Mouse (Mus musculus) spleen, adult 18-20 months (tissue): ENCODE results near the gene Mtf1.

Experiments
- DNase-seq, 2 experiments: peaks; one replicate each; pipeline ENCODE4 v3.0.0; 2022; ENCODE audit warnings: mixed read lengths in 2 of 2

Gene Mtf1

DNA sequence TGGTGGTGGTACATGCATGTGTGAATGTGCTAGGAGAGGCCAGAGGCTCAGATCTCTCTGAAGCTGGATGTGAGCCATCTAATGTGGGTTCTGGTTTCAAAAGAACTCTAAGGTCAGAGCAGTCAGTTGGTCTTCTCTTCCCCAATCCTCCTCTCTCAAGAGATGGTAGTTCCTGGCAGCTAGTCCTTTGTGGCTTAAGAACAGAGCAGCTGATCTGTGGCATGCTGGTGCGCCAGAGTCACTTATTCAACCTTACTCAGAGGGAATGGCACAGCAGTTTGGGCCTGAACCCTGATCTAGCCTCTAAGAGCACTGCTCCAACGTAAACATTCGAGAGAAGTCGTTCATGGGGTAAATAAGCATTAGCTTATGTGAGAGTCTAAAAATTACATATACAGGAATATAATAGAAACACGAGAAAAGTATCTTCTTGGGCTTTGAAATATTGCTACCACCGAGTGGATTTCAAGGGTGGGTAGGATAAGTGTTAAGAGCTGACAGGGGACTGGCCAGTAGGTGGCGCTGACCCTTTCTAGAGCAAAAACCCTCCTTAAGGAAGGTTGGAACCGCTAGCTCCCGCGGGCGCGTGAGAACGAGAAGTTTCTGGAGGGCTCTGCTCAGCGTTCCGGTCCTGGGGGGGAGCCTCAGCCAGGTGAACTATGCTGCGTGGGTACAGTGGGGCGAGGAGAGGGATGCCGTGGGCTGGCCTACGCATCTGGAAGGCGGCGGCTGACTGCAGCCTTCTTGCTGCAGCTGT, at the start of gene Mtf1:
TSS of gene Mtf1 (plus strand) at position 553 of the 757 bp plus-strand sequence.
- DNase-seq = peak; percentile 68 to 87

DNA sequence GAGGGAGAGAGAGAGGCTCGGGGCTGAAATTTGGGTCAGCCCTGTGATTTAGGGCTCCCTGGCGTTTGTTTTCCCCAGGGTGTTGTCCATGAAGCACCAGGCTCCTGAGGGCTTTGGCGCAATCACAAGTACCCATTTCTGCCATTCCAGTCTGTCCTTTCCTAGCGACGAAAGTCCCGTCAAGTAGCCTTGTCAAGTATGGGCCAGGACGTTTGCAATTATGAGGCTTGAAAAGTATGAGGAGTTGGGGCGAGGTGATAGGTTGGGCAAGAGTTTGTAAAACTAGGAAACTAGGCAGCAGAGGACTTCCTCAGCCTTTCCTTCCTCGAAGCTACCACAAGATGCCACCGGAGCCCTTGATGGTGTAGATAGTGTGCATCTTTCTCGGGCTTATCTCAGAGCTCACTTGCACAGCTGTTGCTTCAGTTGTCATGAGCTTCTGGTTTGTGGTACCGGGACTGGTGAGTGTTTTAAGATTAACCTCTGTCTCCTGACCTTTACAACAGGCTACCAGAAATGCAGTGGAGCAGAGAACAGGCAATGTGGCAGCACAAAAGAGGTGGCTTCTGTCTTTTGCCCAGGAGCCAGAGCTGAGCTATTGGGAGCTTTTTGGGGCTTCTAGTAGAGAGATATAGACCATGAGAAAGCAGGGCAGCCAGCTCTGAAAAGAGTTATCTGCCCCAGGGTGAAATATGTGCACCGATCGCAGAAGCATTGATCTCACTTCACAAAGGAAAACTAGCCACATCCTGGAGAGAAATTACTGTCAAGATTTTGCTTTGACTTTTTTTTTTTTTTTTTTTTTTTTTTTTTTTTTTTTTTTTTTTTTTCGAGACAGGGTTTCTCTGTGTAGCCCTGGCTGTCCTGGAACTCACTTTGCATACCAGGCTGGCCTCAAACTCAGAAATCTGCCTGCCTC, 49.4 kb upstream of the Mtf1 start:
- no peak for DNase-seq

DNA sequence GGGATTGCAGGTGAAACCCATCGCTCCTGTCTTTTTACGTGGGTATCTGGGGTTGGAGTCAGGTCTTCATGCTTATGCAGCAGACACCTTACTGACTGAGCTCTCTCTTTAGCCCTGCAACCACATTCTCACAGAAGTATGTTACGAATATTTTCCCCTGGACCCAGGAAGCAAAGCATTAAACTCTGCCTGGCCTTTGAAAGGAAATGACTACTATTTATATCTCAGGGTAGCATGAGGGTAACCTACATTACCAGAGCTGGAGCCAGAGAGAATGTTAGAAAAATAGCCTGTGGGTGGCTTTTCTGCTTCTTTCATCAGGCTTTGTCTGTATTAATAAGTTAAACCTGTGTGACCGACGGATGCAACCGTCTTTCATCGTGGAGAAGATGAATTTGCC, 46.4 kb upstream of the Mtf1 start:
- no peak for DNase-seq

DNA sequence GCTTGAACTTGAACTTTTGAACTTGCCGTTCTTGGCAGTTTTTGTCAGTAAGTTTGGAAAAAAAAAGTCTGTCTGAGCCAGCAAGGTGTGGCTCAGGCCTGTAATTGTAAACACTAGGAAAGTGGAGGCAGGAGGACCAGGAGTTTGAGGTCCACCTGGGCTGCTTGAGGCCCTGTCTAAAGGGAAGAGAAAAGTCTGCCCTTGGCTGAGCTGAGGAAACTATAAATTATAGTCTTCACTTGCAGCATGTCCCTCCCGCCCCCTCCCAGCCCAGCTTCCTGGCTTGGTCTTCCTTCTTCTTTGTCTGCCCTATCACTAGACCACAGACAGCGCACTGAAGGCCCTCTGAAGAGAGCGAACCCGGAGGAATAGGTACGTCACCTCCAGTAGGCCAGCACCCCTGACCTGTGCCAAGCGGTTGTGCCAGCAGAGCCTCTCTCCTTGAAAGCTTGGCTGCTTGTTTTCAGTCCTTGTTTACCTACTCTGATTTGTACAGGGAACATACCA, 42.5 kb upstream of the Mtf1 start:
- DNase-seq = no peak

DNA sequence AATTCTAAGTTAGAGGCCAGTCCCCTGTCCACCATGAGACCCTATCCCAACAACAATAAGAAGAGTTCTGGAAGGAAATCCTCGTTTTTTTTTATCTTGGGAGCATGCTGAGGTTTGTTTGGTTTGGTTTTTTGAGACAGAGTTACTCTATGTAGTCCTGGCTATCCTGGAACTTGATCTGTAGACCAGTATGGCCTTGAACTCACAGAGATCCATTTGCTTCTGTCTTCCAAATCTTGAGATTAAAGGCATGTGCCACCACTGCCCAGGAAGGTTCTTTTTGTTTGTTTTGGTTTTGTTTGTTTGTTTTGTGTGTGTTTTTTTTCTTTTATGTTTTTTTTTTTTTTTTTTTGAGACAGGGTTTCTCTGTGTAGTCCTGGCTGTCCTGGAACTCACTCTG, 40.7 kb upstream of the Mtf1 start:
- no peak for DNase-seq

DNA sequence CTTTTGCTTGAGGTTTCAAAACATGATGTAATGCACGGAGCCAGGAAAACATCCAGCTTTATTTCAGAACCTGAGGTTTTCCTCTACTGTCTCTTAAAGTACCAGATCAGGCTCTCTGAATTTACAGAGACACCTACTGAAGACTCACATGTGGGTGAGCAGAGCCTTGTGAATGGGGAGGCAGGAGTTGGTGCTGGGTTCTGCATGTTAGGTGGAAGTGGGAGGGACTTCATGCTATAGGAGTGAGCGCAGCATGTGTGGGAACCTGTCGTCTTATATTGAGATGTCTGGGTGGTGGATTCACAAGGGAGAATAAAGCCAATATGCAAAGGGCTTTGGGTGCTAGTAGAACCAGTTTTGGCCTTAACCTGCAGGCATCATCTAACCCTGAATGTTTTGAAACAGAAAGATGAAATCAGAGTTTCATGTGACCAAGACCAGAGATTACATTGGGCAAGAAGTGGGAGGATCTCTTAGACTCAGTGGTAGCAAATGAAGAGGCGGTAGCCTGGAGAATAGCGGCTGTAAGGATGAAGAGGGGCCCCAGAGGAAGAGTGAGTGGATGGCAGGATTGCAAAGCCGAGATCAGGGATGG, 38.9 kb upstream of the Mtf1 start:
- DNase-seq = no peak

DNA sequence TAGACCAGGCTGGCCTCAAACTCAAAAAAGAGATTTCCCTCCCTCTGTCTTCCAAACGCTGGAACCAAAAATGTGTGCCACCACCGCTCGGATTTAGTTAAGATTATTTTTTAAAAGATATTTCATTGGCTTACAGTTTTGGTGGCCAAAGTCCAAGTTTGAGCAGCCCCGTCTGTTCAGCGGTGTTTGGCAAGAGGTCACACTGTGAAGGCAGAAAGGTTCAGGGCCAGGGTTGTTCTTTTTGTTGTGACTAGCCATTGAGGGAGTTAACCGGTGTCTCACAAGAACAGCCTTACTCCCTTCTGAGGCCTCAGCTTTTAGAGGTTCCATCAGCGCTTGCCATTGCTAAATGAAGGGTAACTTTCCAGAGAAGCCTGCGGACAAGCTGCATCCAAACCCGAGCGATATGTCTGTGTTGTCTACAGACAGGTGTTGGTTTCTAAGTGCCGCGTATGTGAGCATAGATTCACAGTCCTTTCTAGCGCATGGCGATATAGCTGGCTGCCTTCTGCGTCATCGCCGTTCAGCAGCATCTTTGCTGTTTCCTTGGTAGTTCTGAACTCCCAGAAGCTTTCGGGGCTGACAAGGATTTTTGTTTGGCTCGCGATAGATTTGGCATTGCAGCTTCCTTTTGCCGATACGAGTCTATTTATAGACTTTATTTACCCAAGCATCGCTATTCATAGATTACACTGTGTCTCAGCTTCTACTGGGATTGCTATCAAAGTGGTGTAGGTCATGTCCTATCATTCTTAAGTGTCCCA, 35.9 kb upstream of the Mtf1 start:
- no peak for DNase-seq

DNA sequence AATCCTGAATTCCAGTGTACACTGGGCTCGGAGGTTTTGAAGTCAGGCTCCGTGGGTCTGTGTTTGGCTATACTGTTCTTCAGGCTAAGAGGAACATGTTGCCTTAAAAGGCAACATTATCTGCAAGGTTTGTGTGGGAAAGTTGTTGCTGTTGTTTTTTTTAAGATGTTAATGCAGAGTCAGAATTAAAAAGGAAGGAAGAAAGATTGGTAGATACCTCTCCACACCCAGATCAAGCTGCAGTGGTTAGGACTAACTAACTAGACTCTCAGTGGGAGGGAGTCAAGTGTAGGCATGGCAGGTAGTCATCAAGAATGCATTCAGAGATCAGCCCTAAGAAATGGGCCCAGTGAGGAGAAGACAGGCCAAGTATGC, 35.4 kb upstream of the Mtf1 start:
- DNase-seq = no peak

DNA sequence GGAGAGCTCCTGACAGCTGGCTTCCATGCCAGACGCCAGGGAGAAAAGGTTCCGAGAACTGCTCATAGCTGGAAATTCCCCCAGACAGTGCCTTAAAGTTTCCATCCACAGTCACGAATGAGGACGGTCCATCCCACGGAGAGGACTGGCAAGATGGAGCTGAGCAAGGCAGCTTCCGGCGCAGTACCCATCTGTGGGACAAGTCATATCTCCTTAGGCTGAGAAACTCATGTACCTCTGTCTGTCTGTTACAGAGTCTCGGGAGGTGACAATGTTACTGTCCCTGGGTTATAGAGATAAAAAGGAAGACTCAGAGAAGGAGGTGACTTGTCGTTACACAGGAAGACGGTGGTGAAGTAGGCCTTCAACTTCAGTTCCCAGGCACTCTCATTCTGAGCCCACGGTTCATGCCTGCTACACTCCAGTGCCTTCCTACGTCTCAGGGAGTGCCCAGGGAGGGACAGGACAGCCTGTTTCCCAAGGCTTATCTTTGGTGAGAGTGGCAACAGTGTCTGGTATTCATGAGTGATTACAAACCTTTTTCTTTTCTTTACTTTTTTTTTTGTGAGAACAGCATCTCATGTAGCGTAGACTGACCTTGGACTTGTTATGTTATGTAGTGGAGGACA, 32.8 kb upstream of the Mtf1 start:
- no peak for DNase-seq

DNA sequence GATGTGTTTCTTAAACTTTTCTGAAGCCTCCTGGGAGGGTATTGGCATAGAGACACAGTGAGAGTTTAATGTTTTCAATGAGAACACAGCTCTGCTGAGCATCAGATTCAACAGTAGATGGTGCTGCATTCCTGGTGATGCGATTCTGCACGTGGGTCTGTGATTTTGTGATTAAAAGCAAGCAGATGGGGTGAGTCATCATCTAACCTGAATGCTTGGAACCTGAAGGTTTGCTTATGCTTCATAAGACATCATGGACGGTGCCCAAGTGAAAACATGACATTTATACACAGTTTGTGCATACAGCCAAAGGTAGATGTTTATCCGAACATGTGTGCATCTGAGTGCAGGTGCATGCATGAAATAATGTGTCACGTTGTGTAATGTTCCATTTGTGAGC, 31.3 kb upstream of the Mtf1 start:
- DNase-seq = no peak

DNA sequence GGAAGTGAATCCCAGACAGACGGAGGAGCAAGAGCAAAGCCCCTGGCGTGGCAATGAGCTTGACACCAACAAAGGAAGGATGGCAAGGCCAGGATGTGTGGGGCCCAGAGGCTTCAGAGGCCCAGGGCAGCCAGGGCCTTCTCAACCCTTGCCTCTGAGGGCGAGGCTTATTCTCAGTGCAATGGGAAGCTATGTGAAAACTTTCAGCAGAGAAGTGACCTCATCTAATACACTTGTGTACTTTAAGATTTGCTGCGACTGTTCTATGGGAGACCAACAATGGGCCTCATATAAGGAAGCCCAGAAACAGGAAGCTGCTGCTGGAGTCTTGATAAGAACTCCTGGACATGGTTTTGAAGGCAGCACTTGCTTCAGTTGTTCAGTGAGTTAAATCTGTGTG, 29.8 kb upstream of the Mtf1 start:
- no peak for DNase-seq

DNA sequence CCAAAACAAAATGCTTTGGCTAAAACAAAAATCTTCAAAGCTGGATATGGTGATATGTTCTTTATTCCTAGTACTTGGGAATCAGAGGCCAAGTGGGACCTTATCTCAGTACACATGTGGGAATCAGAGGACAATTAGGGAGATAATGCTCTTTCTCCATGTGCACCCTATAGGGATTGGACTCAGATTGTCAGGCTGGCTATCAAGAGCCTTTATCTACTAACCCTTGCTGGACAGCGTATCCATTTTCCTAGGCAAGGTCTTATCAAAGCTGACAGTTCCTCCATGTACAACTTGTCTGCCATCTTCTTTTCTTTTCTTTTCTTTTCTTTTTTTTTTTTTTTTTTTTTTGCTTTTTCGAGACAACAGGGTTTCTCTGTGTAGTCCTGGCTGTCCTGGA, 28.5 kb upstream of the Mtf1 start:
- DNase-seq = no peak

DNA sequence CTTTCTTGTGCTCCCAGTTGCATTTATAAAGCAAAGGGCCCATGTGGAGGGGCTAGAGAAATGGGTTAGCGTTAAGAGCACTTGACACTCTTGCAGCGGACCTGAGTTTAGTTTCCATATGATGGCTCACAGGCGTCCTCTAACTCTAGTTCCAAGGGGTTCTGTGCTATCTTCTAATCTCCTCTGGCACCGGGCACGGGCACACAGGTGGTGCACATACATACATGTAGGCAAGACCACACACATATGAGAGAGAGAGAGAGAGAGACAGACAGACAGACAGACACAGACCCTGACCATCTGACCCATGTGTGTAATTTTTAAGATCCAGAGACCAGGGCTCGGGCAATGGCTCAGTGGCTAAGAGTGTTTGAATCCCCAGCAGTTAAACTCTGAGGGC, 27.9 kb upstream of the Mtf1 start:
- no peak for DNase-seq

DNA sequence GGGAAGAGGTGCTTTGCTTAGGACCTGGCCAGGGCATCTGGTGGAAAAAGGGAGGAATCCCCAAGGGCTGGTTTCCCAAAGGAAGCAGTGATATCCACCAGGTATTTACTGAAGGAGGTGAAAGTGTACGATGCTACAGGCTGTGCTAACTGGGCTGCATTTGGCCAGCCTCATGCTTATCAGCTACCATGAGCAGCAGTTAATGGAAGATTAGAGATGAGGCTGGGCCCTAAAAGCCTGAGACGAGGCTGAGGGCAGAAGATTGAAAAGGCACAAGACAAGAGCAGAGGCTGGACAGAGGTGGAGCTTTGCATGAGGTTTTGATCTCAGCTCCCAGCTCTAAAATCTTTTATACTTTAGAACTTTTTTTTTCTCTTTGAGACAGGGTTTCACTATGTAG, 27.5 kb upstream of the Mtf1 start:
- no peak for DNase-seq

DNA sequence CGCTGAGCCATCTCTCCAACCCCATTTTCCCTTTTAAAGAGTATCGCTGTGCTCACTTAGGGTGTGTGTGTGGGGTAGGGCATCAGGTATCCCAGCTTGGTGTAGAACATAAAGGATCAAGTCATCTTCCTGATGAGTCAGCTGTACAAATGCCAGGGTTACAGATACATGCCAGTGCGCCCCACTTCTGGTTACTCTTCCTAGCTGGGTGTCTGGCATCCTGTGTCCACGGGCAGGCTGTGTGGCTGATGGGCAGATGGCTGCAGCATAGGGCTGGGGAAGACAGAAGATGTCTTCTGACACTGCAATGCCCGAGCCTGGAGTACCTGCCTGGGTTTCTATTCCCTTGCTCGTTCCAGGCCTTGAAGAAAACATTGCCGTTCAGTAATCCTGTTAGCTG, 20.5 kb upstream of the Mtf1 start:
- no peak for DNase-seq

DNA sequence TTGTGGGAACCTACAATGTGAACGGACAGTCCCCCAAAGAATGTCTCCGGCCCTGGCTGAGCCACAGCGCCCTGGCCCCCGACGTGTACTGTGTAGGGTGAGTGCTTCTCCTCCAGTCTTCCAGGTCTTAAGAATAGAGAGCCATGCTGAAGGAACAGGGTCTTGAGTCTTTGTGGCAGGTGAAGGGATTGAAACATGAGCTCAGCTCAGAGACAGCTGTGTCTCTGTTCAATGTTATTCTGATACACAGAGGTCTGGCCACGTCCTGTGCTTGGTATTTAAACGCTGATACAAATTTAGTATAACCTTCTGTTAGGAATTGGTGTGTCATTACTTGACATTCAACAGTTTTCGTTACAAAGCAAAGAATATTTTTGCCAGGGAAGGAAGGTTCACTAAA, 19.5 kb upstream of the Mtf1 start:
- DNase-seq = no peak

DNA sequence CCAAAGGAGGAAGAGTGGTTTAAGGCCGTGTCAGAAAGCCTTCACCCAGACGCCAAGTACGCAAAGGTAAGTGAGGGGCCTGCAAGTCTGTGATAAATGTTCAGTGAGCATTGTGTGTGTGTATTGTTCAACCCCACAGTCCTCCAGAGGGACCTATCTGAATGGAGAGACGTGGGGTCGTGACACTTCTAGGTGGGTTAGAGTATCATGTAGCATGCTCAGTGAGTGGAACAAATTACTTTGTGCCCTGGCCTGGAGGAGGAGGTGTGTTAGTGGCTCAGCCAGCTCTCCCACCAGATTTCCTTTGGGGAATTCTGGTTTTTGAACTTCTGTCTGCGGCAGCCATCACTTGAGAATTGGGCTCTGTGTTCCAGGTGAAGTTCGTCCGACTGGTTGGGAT, 18.0 kb upstream of the Mtf1 start:
- DNase-seq = no peak

DNA sequence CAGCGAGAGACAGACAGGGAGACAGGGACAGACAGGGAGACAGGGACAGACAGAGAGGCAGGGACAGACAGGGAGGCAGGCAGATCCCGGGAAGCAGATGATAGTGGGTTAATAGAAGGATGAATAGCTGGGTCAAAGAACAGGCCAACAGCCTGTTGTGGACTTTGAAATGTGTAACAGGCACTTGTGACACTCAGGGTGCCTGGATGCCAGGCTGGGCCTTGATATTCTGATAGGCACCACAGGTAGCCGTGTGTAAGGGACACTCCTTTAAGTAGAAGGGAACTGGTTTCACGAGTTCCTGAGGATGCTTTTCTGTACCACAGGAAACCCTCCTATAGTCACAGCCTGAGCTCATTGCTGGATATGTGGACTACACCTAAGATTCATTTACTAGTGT, 11.9 kb upstream of the Mtf1 start:
- no peak for DNase-seq

DNA sequence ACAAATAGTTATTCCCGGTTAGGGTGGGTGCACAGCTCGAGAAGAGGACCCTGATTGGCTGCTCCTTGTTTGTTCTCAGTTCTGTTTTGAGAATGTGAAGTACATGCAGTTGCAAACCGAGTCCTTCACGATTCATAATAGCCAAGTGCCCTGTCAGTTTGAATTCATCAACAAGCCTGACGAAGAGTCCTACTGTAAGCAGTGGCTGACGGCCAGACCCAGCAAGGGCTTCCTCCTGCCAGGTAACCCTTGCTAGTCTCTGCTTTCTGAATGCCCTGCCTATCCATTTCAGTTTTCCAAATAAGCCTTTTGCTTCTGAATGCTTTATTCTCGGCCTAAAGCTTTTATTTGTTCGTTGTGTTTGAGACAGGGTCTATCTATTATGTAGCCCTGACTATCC, 9.8 kb upstream of the Mtf1 start:
- DNase-seq = no peak

DNA sequence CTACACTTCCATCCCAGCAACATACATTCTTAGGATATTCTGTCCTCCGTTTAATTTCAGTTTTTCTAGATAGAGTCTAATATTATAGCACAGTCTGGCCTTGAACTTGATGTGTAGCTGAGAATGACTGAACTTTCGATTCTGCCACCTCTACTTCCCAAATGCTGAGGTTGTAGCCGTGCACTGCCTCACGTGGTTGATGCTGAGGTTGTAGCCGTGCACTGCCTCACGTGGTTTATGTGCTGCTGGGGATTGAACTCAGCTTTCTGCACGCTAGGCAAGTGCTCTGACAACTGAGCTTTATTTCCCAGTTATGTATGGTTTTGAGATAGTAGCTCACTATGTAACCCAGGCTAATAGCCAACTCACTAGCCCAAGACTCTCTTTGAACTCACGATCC, 5.8 kb upstream of the Mtf1 start:
- DNase-seq = no peak

DNA sequence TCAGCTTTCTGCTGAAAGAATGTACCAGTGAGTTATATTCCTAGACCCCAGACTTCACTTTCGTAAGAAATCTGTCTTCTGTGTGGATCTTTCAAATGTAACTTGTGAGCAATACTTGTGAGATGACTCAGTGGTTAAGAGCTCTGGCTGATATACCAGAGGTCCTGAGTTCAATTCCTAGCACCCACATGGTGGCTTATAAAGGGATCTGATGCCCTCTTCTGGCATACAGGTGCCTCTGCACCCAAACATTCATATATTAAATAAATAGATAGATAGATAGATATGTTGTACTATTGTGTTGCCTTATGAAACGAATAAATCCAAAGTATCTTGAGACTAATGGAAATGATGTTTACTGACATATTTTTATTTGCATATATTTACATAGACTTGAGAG, 5.0 kb upstream of the Mtf1 start:
- DNase-seq = no peak
